Comparison of ENCODE assay signal across 7 mouse cellular contexts in the genomic region with DNA sequence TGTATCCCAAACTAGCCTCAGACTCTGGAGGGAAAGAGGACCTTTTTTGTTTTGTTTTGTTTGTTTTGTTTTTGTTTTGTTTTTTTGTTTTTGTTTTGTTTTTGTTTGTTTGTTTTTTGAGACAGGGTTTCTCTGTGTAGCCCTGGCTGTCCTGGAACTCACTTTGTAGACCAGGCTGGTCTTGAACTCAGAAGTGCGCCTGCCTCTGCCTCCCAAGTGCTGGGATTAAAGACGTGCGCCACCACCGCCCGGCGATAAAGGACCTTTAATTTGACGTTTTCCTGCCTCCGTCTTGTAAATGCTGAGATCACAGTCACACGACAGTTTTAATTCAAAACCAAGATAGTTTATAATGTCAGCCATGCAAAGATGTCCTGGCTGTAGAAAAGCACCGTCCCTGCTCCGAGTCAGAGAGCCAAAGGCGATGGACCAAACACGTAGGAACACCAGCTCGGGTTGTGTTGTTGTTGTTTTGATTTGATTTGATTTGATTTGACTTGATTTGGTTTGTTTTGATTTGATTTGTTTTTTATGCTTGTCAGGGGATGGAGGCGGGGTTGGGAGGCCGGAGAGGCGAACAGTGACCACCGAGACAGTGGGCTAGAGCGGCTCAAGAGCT. TPM values are rescaled to one million over a fixed set of nuclear protein-coding genes. Genes with fewer than 3 reads are reported as not detected.
DNase-seq lines count a peak whose midpoint lies in the region; ATAC-seq and TF ChIP-seq lines count a peak whose summit lies in the region.
"Not testable (repeated sequence)": the region's sequence is repeated elsewhere in the genome, so short reads cannot be mapped to it uniquely, and the experiment has no call there.

A gene (plus strand): TSS at position 334 of the 619 bp plus-strand sequence.

- DNase-seq in adrenal gland, postnatal 14 days = peak; percentile 36
- not testable (repeated sequence) for DNase-seq in left cerebral cortex, postnatal 25 days (ENCODE audit: low spot score in 2 of 2); neural tube, embryonic 11.5 days (ENCODE audit: low spot score)

- not testable (repeated sequence) for H3K9me3 ChIP-seq in heart, embryonic 11.5 days (replicated peaks; ENCODE audit: control insufficient read depth, low read length); intestine, postnatal 0 days (ENCODE audit: control insufficient read depth); lung, embryonic 15.5 days; neural tube, embryonic 11.5 days (ENCODE audit: control insufficient read depth, low read length)

- peak; percentile 34 for ATAC-seq in erythroblast, adult 5-6 weeks (replicated peaks; ENCODE audit: low FRiP score, poor library complexity, severe bottlenecking)
- not testable (repeated sequence) for ATAC-seq in heart, embryonic 11.5 days (replicated peaks; ENCODE audit: insufficient number of reproducible peaks, low FRiP score, low TSS enrichment)
- peak; percentile 32 for ATAC-seq in intestine, postnatal 0 days
- peak; percentile 37; the same call in 1 of the 2 replicates for ATAC-seq in lung, embryonic 15.5 days (ENCODE audit: borderline replicate concordance, extremely low read depth, low FRiP score, low TSS enrichment)
- peak; percentile 36 for ATAC-seq in neural tube, embryonic 11.5 days (ENCODE audit: insufficient read depth, low FRiP score, low TSS enrichment)

- not testable (repeated sequence) for TF ChIP-seq CTCF in intestine, postnatal 0 days (IDR thresholded peaks at IDR 0.05; ENCODE audit: low read depth)

- WGBS in heart, embryonic 11.5 days (ENCODE audit: insufficient replicate concordance) = 5% methylated on average over 19 of the region's 19 CpGs
- 4% methylated on average over 19 of the region's 19 CpGs for WGBS in intestine, postnatal 0 days
- 3% methylated on average over 19 of the region's 19 CpGs for WGBS in lung, embryonic 15.5 days
- 6% methylated on average over 19 of the region's 19 CpGs for WGBS in neural tube, embryonic 11.5 days

- peak within 1 kb of the TSS; percentile 78 for H3K4me3 ChIP-seq in heart, embryonic 11.5 days (ENCODE audit: low read depth, low read length)
- peak within 1 kb of the TSS; percentile 67 for H3K4me3 ChIP-seq in intestine, postnatal 0 days (ENCODE audit: low read depth, low read length)
- H3K4me3 ChIP-seq in lung, embryonic 15.5 days = peak within 1 kb of the TSS; percentile 68
- H3K4me3 ChIP-seq in neural tube, embryonic 11.5 days (ENCODE audit: low read depth, low read length) = peak within 1 kb of the TSS; percentile 73

- H3K4me1 ChIP-seq in heart, embryonic 11.5 days (ENCODE audit: control insufficient read depth, insufficient read depth, low read length) = peaks cover 14% of the 10 kb centered on the region
- H3K4me1 ChIP-seq in intestine, postnatal 0 days (replicated peaks; ENCODE audit: control insufficient read depth, insufficient read depth, low read length); neural tube, embryonic 11.5 days (ENCODE audit: control insufficient read depth, insufficient read depth, low read length): not testable (repeated sequence)
- peaks cover 11% of the 10 kb centered on the region for H3K4me1 ChIP-seq in lung, embryonic 15.5 days

- peak within 1 kb of the TSS; percentile 79 for H3K9ac ChIP-seq in heart, embryonic 11.5 days (ENCODE audit: low read depth, low read length)
- H3K9ac ChIP-seq in intestine, postnatal 0 days (ENCODE audit: low read depth, low read length) = peak within 1 kb of the TSS; percentile 74
- peak within 1 kb of the TSS; percentile 85 for H3K9ac ChIP-seq in lung, embryonic 15.5 days
- peak within 1 kb of the TSS; percentile 72 for H3K9ac ChIP-seq in neural tube, embryonic 11.5 days (ENCODE audit: low read length)

- peak within 1 kb of the TSS; percentile 89 for H3K4me2 ChIP-seq in heart, embryonic 11.5 days
- H3K4me2 ChIP-seq in intestine, postnatal 0 days (replicated peaks; ENCODE audit: low read depth) = peak within 1 kb of the TSS; percentile 71
- H3K4me2 ChIP-seq in lung, embryonic 15.5 days = peak within 1 kb of the TSS; percentile 74
- peak within 1 kb of the TSS; percentile 75 for H3K4me2 ChIP-seq in neural tube, embryonic 11.5 days (ENCODE audit: low read depth)

- H3K36me3 ChIP-seq in heart, embryonic 11.5 days (ENCODE audit: control insufficient read depth, insufficient read depth, low read length) = peaks cover 10% of the 10 kb centered on the region
- peaks cover 27% of the 10 kb centered on the region for H3K36me3 ChIP-seq in intestine, postnatal 0 days (ENCODE audit: control insufficient read depth, insufficient read depth)
- peaks cover 27% of the 10 kb centered on the region for H3K36me3 ChIP-seq in lung, embryonic 15.5 days
- H3K36me3 ChIP-seq in neural tube, embryonic 11.5 days (ENCODE audit: control insufficient read depth, insufficient read depth, low read length) = not testable (repeated sequence)

- peak within 1 kb of the TSS; percentile 67 for H3K27ac ChIP-seq in heart, embryonic 11.5 days (ENCODE audit: low read depth, low read length)
- not testable (repeated sequence) for H3K27ac ChIP-seq in intestine, postnatal 0 days (ENCODE audit: low read depth, low read length); neural tube, embryonic 11.5 days (ENCODE audit: low read depth, low read length)
- peak within 1 kb of the TSS; percentile 64 for H3K27ac ChIP-seq in lung, embryonic 15.5 days

- intact Hi-C loops in left cerebral cortex, postnatal 25 days (cut with DNase I) = not testable (repeated sequence)

- H3K27me3 ChIP-seq in heart, embryonic 11.5 days (ENCODE audit: control insufficient read depth, insufficient read depth, low read length); intestine, postnatal 0 days (replicated peaks; ENCODE audit: control insufficient read depth, insufficient read depth, low read length); lung, embryonic 15.5 days; neural tube, embryonic 11.5 days (ENCODE audit: control insufficient read depth, insufficient read depth, low read length): not testable (repeated sequence)

RNA-seq across cellular contexts. Expression of the gene that starts here (rescaled TPM):
- total RNA-seq in adrenal gland, postnatal 14 days (2021) = 12.9 and 13.6 TPM in 2 replicates
- total RNA-seq in erythroblast, adult 5-6 weeks (2015; ENCODE audit: low replicate concordance) = 6.7 and 9.8 TPM in 2 replicates
- total RNA-seq in erythroblast, adult 5-6 weeks (2017; ENCODE audit: low replicate concordance) = 2.8 and 4.0 TPM in 2 replicates
- polyA plus RNA-seq in heart, embryonic 11.5 days (2014; fragmentation: Nextera tagmentation; extraction: Ambion mirVana) = 15.3 and 17.6 TPM in 2 replicates
- 6.1 and 7.0 TPM in 2 replicates for polyA plus RNA-seq in intestine, postnatal 0 days (2015; fragmentation: Nextera tagmentation; extraction: Ambion mirVana)
- total RNA-seq in left cerebral cortex, postnatal 25 days (2021) = 10 to 100 TPM; 13.4 to 14.1 TPM
- polyA plus RNA-seq in lung, embryonic 15.5 days (2015; fragmentation: Nextera tagmentation; extraction: Ambion mirVana) = 19.1 and 19.5 TPM in 2 replicates
- polyA plus RNA-seq in neural tube, embryonic 11.5 days (2014; fragmentation: Nextera tagmentation; extraction: Ambion mirVana) = 23.7 and 24.9 TPM in 2 replicates
